Mouse (Mus musculus) MEL (cell line): ENCODE data around the gene Gm28042. TPM values are rescaled to one million over a fixed set of nuclear protein-coding genes. Genes with fewer than 3 reads are reported as not detected.
A peak's percentile ranks its signal among the peaks of the same experiment; 100 is the strongest.

Experiments used
- DNase-seq: peaks from one replicate; pipeline ENCODE4 v3.0.0; 2011; ENCODE audit warnings: low read depth, low spot score
- H3K27ac ChIP-seq: 2 replicates; pipeline ENCODE4 v1.5.1; 2012; ENCODE audit warnings: low read depth, mild to moderate bottlenecking, control low read depth, low read length, moderate library complexity; ENCODE audit not compliant: control insufficient read depth
- H3K27me3 ChIP-seq, 2 experiments: fragments of 150-350 bp in 1 of 2; sonication (generic) in 1 of 2; 2 replicates each; pipeline ENCODE4 v1.6.1; 2012; ENCODE audit warnings: low read length in 2 of 2, mild to moderate bottlenecking in 2 of 2, improper control_type of control experiment in 1 of 2, moderate library complexity in 1 of 2; ENCODE audit not compliant: insufficient read depth in 2 of 2, control insufficient read depth in 1 of 2
- H3K36me3 ChIP-seq, 2 experiments: 2 replicates each; pipeline ENCODE4 v1.6.1; 2012 to 2014; ENCODE audit warnings: low read length in 2 of 2, improper control_type of control experiment in 1 of 2, inconsistent platforms in 1 of 2, mild to moderate bottlenecking in 1 of 2; ENCODE audit not compliant: insufficient read depth in 2 of 2, control insufficient read depth in 1 of 2
- H3K4me1 ChIP-seq, 2 experiments: fragments of 150-350 bp in 1 of 2; sonication (generic) in 1 of 2; 2 replicates each; pipeline ENCODE4 v1.6.1; 2012; ENCODE audit warnings: low read length in 2 of 2, improper control_type of control experiment in 1 of 2, mild to moderate bottlenecking in 1 of 2; ENCODE audit not compliant: insufficient read depth in 2 of 2, control insufficient read depth in 1 of 2
- H3K4me3 ChIP-seq, 2 experiments: fragments of 150-350 bp in 1 of 2; sonication (generic) in 1 of 2; 2 replicates each; pipeline ENCODE4 v1.5.1; 2012; ENCODE audit warnings: low read depth in 2 of 2, low read length in 2 of 2, mild to moderate bottlenecking in 2 of 2, moderate library complexity in 2 of 2, control low read depth in 1 of 2, improper control_type of control experiment in 1 of 2; ENCODE audit not compliant: control insufficient read depth in 1 of 2, insufficient read depth in 1 of 2
- H3K79me2 ChIP-seq: 2 replicates; pipeline ENCODE4 v1.6.1; 2012; ENCODE audit warnings: mild to moderate bottlenecking, low read length, moderate library complexity; ENCODE audit not compliant: control insufficient read depth, poor library complexity, insufficient read depth
- H3K9ac ChIP-seq: 2 replicates; pipeline ENCODE4 v1.6.1; 2012; ENCODE audit warnings: low read depth, mild to moderate bottlenecking, control low read depth, low read length, moderate library complexity; ENCODE audit not compliant: control insufficient read depth, poor library complexity, severe bottlenecking
- H3K9me3 ChIP-seq: fragments of 150-350 bp; sonication (generic); replicated peaks from 2 replicates; pipeline ENCODE4 v1.6.1; 2012; ENCODE audit warnings: mild to moderate bottlenecking, low read length, improper control_type of control experiment, moderate library complexity; ENCODE audit not compliant: insufficient read depth
- CHD1 ChIP-seq: IDR thresholded peaks from 2 replicates; pipeline ENCODE4 v1.6.1; 2012; ENCODE audit warnings: low read depth, mild to moderate bottlenecking, inconsistent platforms, low read length, improper control_type of control experiment
- E2F4 ChIP-seq: IDR thresholded peaks from 2 replicates; pipeline ENCODE4 v1.6.1; 2011; ENCODE audit warnings: low read depth, low read length, improper control_type of control experiment, borderline replicate concordance
- EP300 ChIP-seq, 2 experiments: IDR thresholded peaks; 2 replicates each; pipeline ENCODE4 v1.6.1; 2011; ENCODE audit warnings: improper control_type of control experiment in 2 of 2, low read length in 2 of 2, low read depth in 1 of 2, mild to moderate bottlenecking in 1 of 2
- GATA1 ChIP-seq: IDR thresholded peaks from 2 replicates; pipeline ENCODE4 v1.6.1; 2011; ENCODE audit warnings: low read depth, low read length, improper control_type of control experiment
- MAX ChIP-seq: IDR thresholded peaks from 2 replicates; pipeline ENCODE4 v1.6.1; 2011; ENCODE audit warnings: low read length, improper control_type of control experiment
- MAZ ChIP-seq: IDR thresholded peaks from 2 replicates; pipeline ENCODE4 v1.6.1; 2012; ENCODE audit warnings: low read depth, mild to moderate bottlenecking, inconsistent platforms, low read length, improper control_type of control experiment
- NELFE ChIP-seq: IDR thresholded peaks from 2 replicates; pipeline ENCODE4 v1.6.1; 2011; ENCODE audit warnings: low read depth, low read length, improper control_type of control experiment
- NRF1 ChIP-seq: IDR thresholded peaks from 2 replicates; pipeline ENCODE4 v1.6.1; 2014; ENCODE audit warnings: low read depth, mild to moderate bottlenecking, inconsistent platforms, low read length, improper control_type of control experiment, moderate library complexity; ENCODE audit not compliant: poor library complexity, insufficient read depth, severe bottlenecking
- POLR2A ChIP-seq, 2 experiments: IDR thresholded peaks; 2 replicates each; pipeline ENCODE4 v1.6.1; 2011 to 2012; ENCODE audit warnings: low read length in 2 of 2, mild to moderate bottlenecking in 2 of 2, control low read depth in 1 of 2, improper control_type of control experiment in 1 of 2, low read depth in 1 of 2, moderate library complexity in 1 of 2; ENCODE audit not compliant: control insufficient read depth in 1 of 2, insufficient read depth in 1 of 2, poor library complexity in 1 of 2
- POLR2AphosphoS5 ChIP-seq: IDR thresholded peaks from 2 replicates; pipeline ENCODE4 v1.6.1; 2012; ENCODE audit warnings: low read depth, borderline replicate concordance, mild to moderate bottlenecking, inconsistent platforms, low read length, moderate library complexity, mixed read lengths
- RCOR1 ChIP-seq: IDR thresholded peaks from 2 replicates; pipeline ENCODE4 v1.6.1; 2012; ENCODE audit warnings: low read depth, mild to moderate bottlenecking, inconsistent platforms, low read length, improper control_type of control experiment
- SIN3A ChIP-seq: IDR thresholded peaks from 2 replicates; pipeline ENCODE4 v1.6.1; 2012; ENCODE audit warnings: low read length, improper control_type of control experiment, inconsistent platforms
- SMC3 ChIP-seq: IDR thresholded peaks from 2 replicates; pipeline ENCODE4 v1.6.1; 2011; ENCODE audit warnings: low read depth, low read length, improper control_type of control experiment
- TAL1 ChIP-seq: IDR thresholded peaks from 2 replicates; pipeline ENCODE4 v1.6.1; 2012; ENCODE audit warnings: mild to moderate bottlenecking, inconsistent platforms, low read length, moderate library complexity, mixed read lengths
- TBP ChIP-seq: IDR thresholded peaks from 2 replicates; pipeline ENCODE4 v1.8.0; 2011; ENCODE audit warnings: low read depth, low read length, improper control_type of control experiment
- TCF12 ChIP-seq: IDR thresholded peaks from 2 replicates; pipeline ENCODE4 v1.6.1; 2014; ENCODE audit warnings: low read depth, mild to moderate bottlenecking, inconsistent platforms, low read length, improper control_type of control experiment, moderate library complexity
- USF1 ChIP-seq: IDR thresholded peaks from 2 replicates; pipeline ENCODE4 v1.6.1; 2014; ENCODE audit warnings: low read depth, mild to moderate bottlenecking, inconsistent platforms, low read length, improper control_type of control experiment, moderate library complexity
- ZMIZ1 ChIP-seq: IDR thresholded peaks from 2 replicates; pipeline ENCODE4 v1.6.1; 2012; ENCODE audit warnings: low read depth, mild to moderate bottlenecking, inconsistent platforms, low read length, improper control_type of control experiment, moderate library complexity
- polyA plus RNA-seq, 2 experiments: library from polyadenylated mRNA; stranded (reverse) in 1 of 2; unstranded in 1 of 2; fragments of >175 nt in 1 of 2; fragments of >200 nt in 1 of 2; gene quantifications; 2 replicates each; pipeline versions ENCODE4 v1.2.1 to v1.2.4; 2012; ENCODE audit warnings: low replicate concordance in 2 of 2, low read depth in 1 of 2; ENCODE audit not compliant: insufficient read length in 2 of 2, insufficient read depth in 1 of 2, missing spikeins in 1 of 2
- total RNA-seq: library from RNA; depleted of rRNA; stranded (reverse); fragments of 300-350 nt; gene quantifications from 2 replicates; pipeline ENCODE4 v1.2.3, GENCODE M21; 2012

Gm28042 gene
- total and polyA plus RNA-seq, 3 experiments, result 0.96 to 1.7 TPM; not detected in 1

- no peaks in the 10 kb centered on the region for H3K79me2 ChIP-seq
- H3K9ac ChIP-seq, result no peak overlapping the region
- no peaks in the 10 kb centered on the region for H3K27me3 ChIP-seq
- H3K4me3 ChIP-seq, result no peak overlapping the region
- peaks cover 0 to 32% of the 10 kb centered on the region in 2 experiments; a peak in 2 of 4 replicates for H3K36me3 ChIP-seq
- H3K9me3 ChIP-seq, result no peaks in the 10 kb centered on the region
- no peak overlapping the region for H3K27ac ChIP-seq
- TF ChIP-seq POLR2AphosphoS5, result no peak
- peak; percentile 37 for DNase-seq
- peaks cover 13 to 29% of the 10 kb centered on the region in 2 experiments for H3K4me1 ChIP-seq
Measured at GRCm38 (mm10) chr2:120012924-120013323, 14.4 kb upstream of the Gm28042 start.

GRCm38 (mm10) chr2:120013831-120014486 lies 13.3 kb upstream of the Gm28042 start:
- H3K27ac ChIP-seq, result no peak overlapping the region
- H3K9me3 ChIP-seq, result no peaks in the 10 kb centered on the region
- no peaks in the 10 kb centered on the region for H3K79me2 ChIP-seq
- no peaks in the 10 kb centered on the region for H3K27me3 ChIP-seq
- H3K4me1 ChIP-seq, result peaks cover 13 to 29% of the 10 kb centered on the region in 2 experiments
- H3K36me3 ChIP-seq, result peaks cover 0 to 32% of the 10 kb centered on the region in 2 experiments; a peak in 2 of 4 replicates
- H3K4me3 ChIP-seq, result no peak overlapping the region
- DNase-seq, result peak; percentile 59
- TF ChIP-seq E2F4 (no peak), TBP (no peak), MAX (no peak), GATA1 (peak; percentile 55; the same call in 1 of the 2 replicates), MAZ (no peak), TCF12 (no peak), CHD1 (no peak), USF1 (no peak), RCOR1 (0 out of 2 replicates have a peak, but pooled peaks have one; percentile 53), TAL1 (no peak), SIN3A (0 out of 2 replicates have a peak, but pooled peaks have one; percentile 33), POLR2A (IDR thresholded peaks at IDR 0.05; ENCODE audit: control insufficient read depth in 1 of 2, insufficient read depth in 1 of 2, low read depth in 1 of 2, low read length in 2 of 2, poor library complexity in 1 of 2) (no peak), NRF1 (no peak), NELFE (no peak), ZMIZ1 (no peak), EP300 (IDR thresholded peaks at IDR 0.05; ENCODE audit: low read depth in 1 of 2, low read length in 2 of 2) (peak; percentile 42 to 63; a peak in 2 of 4 replicates), SMC3 (no peak)
- no peak overlapping the region for H3K9ac ChIP-seq
